Mouse (Mus musculus): ENCODE measurements around the gene Arl5a. TPM values are rescaled to one million over a fixed set of nuclear protein-coding genes. Genes with fewer than 3 reads are reported as not detected.

Gene Arl5a
- polyA plus RNA-seq, 1 experiment from 2014 or later: 63.6 TPM

GRCm38 (mm10) chr2:52438437-52438836 lies 13.7 kb upstream of the Arl5a start:
- Histone ChIP-seq H3K27ac (no peak overlapping the region), H3K4me1 (no peaks in the 10 kb centered on the region), H3K4me2 (replicated peaks) (no peak overlapping the region), H3K36me3 (no peaks in the 10 kb centered on the region; the same call in 1 of the 2 replicates), H3K9me3 (no peaks in the 10 kb centered on the region), H3K4me3 (no peak overlapping the region), H3K9ac (no peak overlapping the region), H3K27me3 (replicated peaks) (no peaks in the 10 kb centered on the region)
- ATAC-seq (ENCODE audit: low FRiP score, low read depth): no peak
- 91% methylated on average over 4 of the region's 4 CpGs for WGBS

GRCm38 (mm10) chr2:52438013-52438412 lies 13.3 kb upstream of the Arl5a start:
- H3K27ac ChIP-seq: no peak overlapping the region
- no peaks in the 10 kb centered on the region for H3K9me3 ChIP-seq
- H3K4me1 ChIP-seq: no peaks in the 10 kb centered on the region
- no peaks in the 10 kb centered on the region; the same call in 1 of the 2 replicates for H3K36me3 ChIP-seq
- WGBS: 69% methylated on average over 6 of the region's 6 CpGs
- no peaks in the 10 kb centered on the region for H3K27me3 ChIP-seq (replicated peaks)
- no peak overlapping the region for H3K4me3 ChIP-seq
- ATAC-seq (ENCODE audit: low FRiP score, low read depth): no peak
- no peak overlapping the region for H3K4me2 ChIP-seq (replicated peaks)
- no peak overlapping the region for H3K9ac ChIP-seq

GRCm38 (mm10) chr2:52435919-52436632 lies 11.4 kb upstream of the Arl5a start:
- no peak for ATAC-seq (ENCODE audit: low FRiP score, low read depth)
- no peak overlapping the region for H3K4me2 ChIP-seq (replicated peaks)
- H3K27ac ChIP-seq: no peak overlapping the region

GRCm38 (mm10) chr2:52433365-52433764 lies 8.7 kb upstream of the Arl5a start:
- WGBS: 71% methylated on average over 7 of the region's 7 CpGs
- H3K4me2 ChIP-seq (replicated peaks): no peak overlapping the region
- H3K4me3 ChIP-seq: no peak overlapping the region
- no peaks in the 10 kb centered on the region for H3K27me3 ChIP-seq (replicated peaks)
- H3K9ac ChIP-seq: no peak overlapping the region
- H3K4me1 ChIP-seq: no peaks in the 10 kb centered on the region
- ATAC-seq (ENCODE audit: low FRiP score, low read depth): no peak
- no peaks in the 10 kb centered on the region; the same call in 1 of the 2 replicates for H3K36me3 ChIP-seq
- H3K9me3 ChIP-seq: no peaks in the 10 kb centered on the region
- no peak overlapping the region for H3K27ac ChIP-seq

More at GRCm38 (mm10) chr2:52435919-52436632, 11.4 kb upstream of the Arl5a start:
- 79% methylated on average over 14 of the region's 14 CpGs for WGBS
- Histone ChIP-seq H3K27me3 (replicated peaks) (no peaks in the 10 kb centered on the region), H3K4me1 (no peaks in the 10 kb centered on the region), H3K9me3 (no peaks in the 10 kb centered on the region), H3K9ac (no peak overlapping the region), H3K4me3 (no peak overlapping the region), H3K36me3 (no peaks in the 10 kb centered on the region; the same call in 1 of the 2 replicates)

- Histone ChIP-seq H3K9ac (no peak overlapping the region), H3K4me2 (replicated peaks) (no peak overlapping the region), H3K36me3 (no peaks in the 10 kb centered on the region), H3K4me1 (0 out of 2 replicates have a peak, but pooled peaks cover 10% of the 10 kb centered on the region), H3K27me3 (replicated peaks) (no peaks in the 10 kb centered on the region), H3K9me3 (no peaks in the 10 kb centered on the region), H3K4me3 (no peak overlapping the region), H3K27ac (no peak overlapping the region)
- no peak for ATAC-seq (ENCODE audit: low FRiP score, low read depth)
- WGBS: 86% methylated on average over 3 of the region's 3 CpGs
Observed at GRCm38 (mm10) chr2:52427383-52427782, 2.7 kb upstream of the Arl5a start.

GRCm38 (mm10) chr2:52426041-52426440 lies 1.3 kb upstream of the Arl5a start:
- no peak for ATAC-seq (ENCODE audit: low FRiP score, low read depth)
- H3K4me2 ChIP-seq (replicated peaks): no peak overlapping the region
- H3K27me3 ChIP-seq (replicated peaks): no peaks in the 10 kb centered on the region
- H3K4me3 ChIP-seq: no peak overlapping the region
- no peak overlapping the region for H3K9ac ChIP-seq
- H3K36me3 ChIP-seq: no peaks in the 10 kb centered on the region
- 94% methylated on average over 3 of the region's 3 CpGs for WGBS
- no peaks in the 10 kb centered on the region for H3K9me3 ChIP-seq
- no peak overlapping the region for H3K27ac ChIP-seq
- H3K4me1 ChIP-seq: peaks cover 15% of the 10 kb centered on the region; the same call in 1 of the 2 replicates

GRCm38 (mm10) chr2:52425523-52425795 lies 758 bp upstream of the Arl5a start:
- Histone ChIP-seq H3K4me1 (peaks cover 15% of the 10 kb centered on the region; the same call in 1 of the 2 replicates), H3K27me3 (replicated peaks) (no peaks in the 10 kb centered on the region), H3K4me3 (peak overlapping the region; percentile 87), H3K4me2 (replicated peaks) (peak overlapping the region; percentile 68), H3K27ac (no peak overlapping the region), H3K36me3 (no peaks in the 10 kb centered on the region), H3K9me3 (no peaks in the 10 kb centered on the region), H3K9ac (peak overlapping the region; percentile 91)
- WGBS: 30% methylated on average over 10 of the region's 10 CpGs
- no peak; the same call in 1 of the 2 replicates for ATAC-seq (ENCODE audit: low FRiP score, low read depth)

- peaks cover 15% of the 10 kb centered on the region; the same call in 1 of the 2 replicates for H3K4me1 ChIP-seq
- no peaks in the 10 kb centered on the region for H3K9me3 ChIP-seq
- peak overlapping the region; percentile 76 for H3K27ac ChIP-seq
- peak; percentile 86 for ATAC-seq (ENCODE audit: low FRiP score, low read depth)
- H3K4me2 ChIP-seq (replicated peaks): peak overlapping the region; percentile 68
- no peaks in the 10 kb centered on the region for H3K36me3 ChIP-seq
- peak overlapping the region; percentile 87 for H3K4me3 ChIP-seq
- H3K9ac ChIP-seq: peak overlapping the region; percentile 91
- under 1% methylated on average over 42 of the region's 42 CpGs for WGBS
- H3K27me3 ChIP-seq (replicated peaks): no peaks in the 10 kb centered on the region
Observed at GRCm38 (mm10) chr2:52424248-52424728, 413 bp downstream of the Arl5a start.

- Histone ChIP-seq H3K27ac (no peak overlapping the region), H3K27me3 (replicated peaks) (no peaks in the 10 kb centered on the region), H3K9me3 (no peaks in the 10 kb centered on the region), H3K36me3 (no peaks in the 10 kb centered on the region), H3K4me3 (peak overlapping the region; percentile 87), H3K4me1 (peaks cover 15% of the 10 kb centered on the region; the same call in 1 of the 2 replicates), H3K4me2 (replicated peaks) (peak overlapping the region; percentile 68), H3K9ac (peak overlapping the region; percentile 91)
- WGBS: 3% methylated on average over 16 of the region's 16 CpGs
- ATAC-seq (ENCODE audit: low FRiP score, low read depth): no peak
Observed at GRCm38 (mm10) chr2:52423611-52424247, 972 bp downstream of the Arl5a start.

GRCm38 (mm10) chr2:52422871-52423610 lies 1.7 kb downstream of the Arl5a start:
- Histone ChIP-seq H3K4me1 (peaks cover 15% of the 10 kb centered on the region; the same call in 1 of the 2 replicates), H3K36me3 (no peaks in the 10 kb centered on the region), H3K27me3 (replicated peaks) (no peaks in the 10 kb centered on the region), H3K4me3 (peak overlapping the region; percentile 87), H3K4me2 (replicated peaks) (peak overlapping the region; percentile 68), H3K9me3 (no peaks in the 10 kb centered on the region), H3K27ac (no peak overlapping the region), H3K9ac (0 out of 2 replicates have a peak overlapping the region, but pooled peaks have one; percentile 91)
- WGBS: 56% methylated on average over 8 of the region's 8 CpGs
- no peak for ATAC-seq (ENCODE audit: low FRiP score, low read depth)

- ATAC-seq (ENCODE audit: low FRiP score, low read depth): no peak
- no peak overlapping the region for H3K27ac ChIP-seq
- H3K9ac ChIP-seq: no peak overlapping the region
- peaks cover 5% of the 10 kb centered on the region; the same call in 1 of the 2 replicates for H3K9me3 ChIP-seq
- no peak overlapping the region for H3K4me3 ChIP-seq
- no peak overlapping the region for H3K4me2 ChIP-seq (replicated peaks)
- peaks cover 10% of the 10 kb centered on the region for H3K36me3 ChIP-seq
- WGBS: 85% methylated on average over 6 of the region's 6 CpGs
- peaks cover 15% of the 10 kb centered on the region; the same call in 1 of the 2 replicates for H3K4me1 ChIP-seq
- H3K27me3 ChIP-seq (replicated peaks): no peaks in the 10 kb centered on the region
Observed at GRCm38 (mm10) chr2:52421197-52421596, 3.5 kb downstream of the Arl5a start.
